Mouse (Mus musculus) testis, adult 2 months (tissue): ENCODE results near the gene Smco2. TPM values are rescaled to one million over a fixed set of nuclear protein-coding genes. Genes with fewer than 3 reads are reported as not detected.

Experiments
- H3K27ac ChIP-seq: fragments of 200-500 bp; 2 replicates; pipeline ENCODE4 v1.5.1; 2012; ENCODE audit warnings: low read depth, low read length; ENCODE audit not compliant: control insufficient read depth, insufficient read depth
- H3K27me3 ChIP-seq: fragments of 200-500 bp; 2 replicates; pipeline ENCODE4 v1.6.1; 2012; ENCODE audit warnings: mild to moderate bottlenecking, low read length, moderate library complexity; ENCODE audit not compliant: control insufficient read depth, insufficient read depth
- H3K36me3 ChIP-seq: fragments of 200-500 bp; 2 replicates; pipeline ENCODE4 v1.6.1; 2012; ENCODE audit warnings: mild to moderate bottlenecking, low read length; ENCODE audit not compliant: control insufficient read depth, insufficient read depth
- H3K4me1 ChIP-seq: fragments of 200-500 bp; 2 replicates; pipeline ENCODE4 v1.6.1; 2012; ENCODE audit warnings: low read length; ENCODE audit not compliant: control insufficient read depth, insufficient read depth
- H3K4me3 ChIP-seq: fragments of 200-500 bp; 2 replicates; pipeline ENCODE4 v1.5.1; 2012; ENCODE audit warnings: low read depth, mild to moderate bottlenecking, low read length, moderate library complexity, mixed read lengths; ENCODE audit not compliant: control insufficient read depth
- CTCF ChIP-seq: fragments of 200-500 bp; IDR thresholded peaks from 2 replicates; pipeline ENCODE4 v1.5.1; 2012; ENCODE audit warnings: low read depth, mild to moderate bottlenecking, inconsistent platforms, low read length, moderate library complexity; ENCODE audit not compliant: control insufficient read depth, insufficient read depth, insufficient replicate concordance
- POLR2A ChIP-seq: fragments of 200-500 bp; IDR thresholded peaks from 2 replicates; pipeline ENCODE4 v1.6.1; 2012; ENCODE audit warnings: low read depth, mild to moderate bottlenecking, inconsistent platforms, low read length, moderate library complexity; ENCODE audit not compliant: control insufficient read depth
- polyA plus RNA-seq: library from polyadenylated mRNA; depleted of rRNA; stranded (reverse); fragments of >200 nt; gene quantifications from 2 replicates; pipeline ENCODE4 v1.2.3, GENCODE M21; 2012

Smco2 gene
- polyA plus RNA-seq, 1 experiment, result 299 TPM

- Histone ChIP-seq H3K27ac (no peak overlapping the region), H3K4me3 (no peak overlapping the region), H3K27me3 (no peaks in the 10 kb centered on the region), H3K36me3 (no peaks in the 10 kb centered on the region), H3K4me1 (no peaks in the 10 kb centered on the region)
- TF ChIP-seq CTCF, result peak; percentile 36; the same call in 1 of the 2 replicates
- TF ChIP-seq POLR2A, result no peak
Measured at GRCm38 (mm10) chr6:146833485-146834314, 16.2 kb upstream of the Smco2 start.

DNA sequence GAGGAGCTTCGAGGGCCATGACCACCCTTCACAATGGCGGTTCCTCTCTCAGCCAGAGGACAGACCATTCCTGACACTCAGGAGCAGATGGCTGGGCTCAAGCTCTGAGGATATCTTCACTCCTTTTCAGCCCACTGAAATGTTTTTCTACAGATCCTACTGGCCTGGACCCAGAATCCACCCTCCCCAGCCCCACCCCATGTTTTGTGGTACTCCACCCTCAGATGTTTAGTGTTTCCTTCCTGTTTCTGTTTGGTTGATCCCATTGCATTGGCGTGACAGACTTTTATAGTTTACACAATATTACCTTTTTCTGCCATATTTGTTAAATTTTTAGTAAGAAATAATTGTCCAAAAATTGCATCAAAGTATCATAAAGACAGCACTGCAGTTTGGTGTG, 15.6 kb upstream of the Smco2 start:
- Histone ChIP-seq H3K36me3 (no peaks in the 10 kb centered on the region), H3K4me1 (no peaks in the 10 kb centered on the region), H3K4me3 (no peak overlapping the region), H3K27ac (no peak overlapping the region), H3K27me3 (no peaks in the 10 kb centered on the region)
- TF ChIP-seq CTCF (no peak), POLR2A (no peak)

DNA sequence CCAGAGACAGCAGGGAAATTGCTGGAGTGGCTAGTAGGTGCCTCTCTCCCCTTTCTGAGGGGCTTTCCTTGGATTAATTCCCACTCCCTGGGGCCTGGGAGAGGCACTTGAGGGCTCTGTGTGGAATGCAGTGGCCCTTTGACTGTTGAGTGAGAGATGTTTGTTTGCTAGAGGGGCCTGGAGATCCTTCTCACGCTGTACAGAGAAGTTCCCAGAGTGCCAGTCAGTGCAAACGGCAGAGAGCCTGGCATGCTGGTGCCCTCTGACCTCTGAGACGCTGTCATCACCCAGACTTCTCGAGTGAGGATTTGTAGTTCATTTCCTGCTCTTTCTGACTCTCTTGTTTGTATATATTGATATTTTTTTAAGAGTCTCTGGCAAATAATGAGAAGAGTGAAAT, 14.1 kb upstream of the Smco2 start:
- Histone ChIP-seq H3K4me1 (no peaks in the 10 kb centered on the region), H3K27me3 (no peaks in the 10 kb centered on the region), H3K4me3 (no peak overlapping the region), H3K36me3 (no peaks in the 10 kb centered on the region), H3K27ac (no peak overlapping the region)
- no peak for TF ChIP-seq CTCF
- no peak for TF ChIP-seq POLR2A

DNA sequence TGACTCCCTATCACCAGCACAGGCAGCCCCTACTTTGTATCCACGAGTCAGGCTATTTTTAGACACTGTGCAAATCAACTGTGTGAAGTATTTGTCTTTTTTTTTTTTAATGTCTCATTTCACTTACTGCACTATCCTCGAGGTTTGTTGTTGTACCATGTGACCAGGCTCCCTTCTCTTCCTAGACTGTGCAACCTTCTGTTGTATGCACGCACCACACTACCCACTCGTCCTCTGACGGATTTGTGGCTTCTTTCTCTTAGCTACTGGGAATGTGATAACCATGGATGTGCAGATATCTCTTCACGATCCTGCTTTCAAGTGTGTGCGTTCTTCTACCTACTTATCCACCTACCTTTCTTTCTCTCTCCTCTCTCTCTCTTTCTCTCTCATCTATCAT, 12.6 kb upstream of the Smco2 start:
- no peak overlapping the region for H3K27ac ChIP-seq
- H3K27me3 ChIP-seq, result no peaks in the 10 kb centered on the region
- no peaks in the 10 kb centered on the region for H3K36me3 ChIP-seq
- no peak overlapping the region for H3K4me3 ChIP-seq
- TF ChIP-seq POLR2A (no peak), CTCF (no peak)
- no peaks in the 10 kb centered on the region; the same call in 1 of the 2 replicates for H3K4me1 ChIP-seq

GRCm38 (mm10) chr6:146838366-146838765, 11.5 kb upstream of the Smco2 start:
- Histone ChIP-seq H3K36me3 (no peaks in the 10 kb centered on the region), H3K4me3 (no peak overlapping the region), H3K4me1 (no peaks in the 10 kb centered on the region; the same call in 1 of the 2 replicates), H3K27me3 (no peaks in the 10 kb centered on the region), H3K27ac (no peak overlapping the region)
- TF ChIP-seq POLR2A (no peak), CTCF (no peak)

DNA sequence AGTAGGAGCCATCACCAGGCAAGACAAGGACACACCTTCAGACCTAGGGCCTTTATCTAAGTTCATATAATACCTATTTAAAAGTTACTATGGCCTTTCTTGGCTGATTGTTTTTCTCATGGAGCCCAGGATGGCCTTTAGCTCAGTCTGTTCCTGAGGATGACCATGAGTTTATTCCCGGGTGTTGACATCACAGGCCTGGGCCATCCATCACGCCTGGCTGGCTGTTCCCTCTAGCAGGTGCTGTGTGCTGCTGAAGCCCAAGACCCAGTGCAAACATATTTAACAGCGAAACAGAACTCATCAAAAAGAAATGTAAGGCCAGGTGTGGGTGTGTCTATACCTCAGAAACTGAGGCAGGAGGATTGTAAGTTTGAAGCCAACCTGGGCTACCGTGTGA, 11.0 kb upstream of the Smco2 start:
- no peaks in the 10 kb centered on the region; the same call in 1 of the 2 replicates for H3K4me1 ChIP-seq
- no peak overlapping the region for H3K27ac ChIP-seq
- TF ChIP-seq POLR2A (no peak), CTCF (no peak)
- no peak overlapping the region for H3K4me3 ChIP-seq
- H3K36me3 ChIP-seq, result no peaks in the 10 kb centered on the region
- H3K27me3 ChIP-seq, result no peaks in the 10 kb centered on the region

DNA sequence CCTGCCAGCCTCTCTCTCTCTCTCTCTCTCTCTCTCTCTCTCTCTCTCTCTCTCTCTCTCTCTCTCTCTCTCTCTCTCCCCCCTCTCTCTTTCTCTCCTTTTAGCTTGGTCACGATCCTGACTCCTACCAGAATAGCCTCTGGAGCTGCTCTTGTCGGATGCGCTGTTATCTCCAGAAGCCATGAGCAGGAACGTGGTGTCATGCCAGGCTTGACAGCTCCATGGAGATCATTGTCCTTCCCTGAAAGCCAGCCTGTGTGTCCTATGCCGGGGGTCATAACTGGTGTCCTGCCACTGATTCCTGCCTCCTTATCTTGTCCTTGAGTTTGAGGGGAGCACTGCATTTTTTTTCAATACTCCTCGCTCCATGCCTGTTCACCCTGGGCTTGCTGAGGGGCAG, 5.0 kb upstream of the Smco2 start:
- no peak overlapping the region for H3K4me3 ChIP-seq
- no peaks in the 10 kb centered on the region for H3K36me3 ChIP-seq
- TF ChIP-seq CTCF (no peak), POLR2A (no peak)
- H3K27me3 ChIP-seq, result no peaks in the 10 kb centered on the region
- H3K27ac ChIP-seq, result peak overlapping the region; percentile 33; the same call in 1 of the 2 replicates
- H3K4me1 ChIP-seq, result peaks cover 27% of the 10 kb centered on the region
